Mouse (Mus musculus) spleen, adult 2 months (tissue): ENCODE results near the gene Itsn2. TPM values are rescaled to one million over a fixed set of nuclear protein-coding genes. Genes with fewer than 3 reads are reported as not detected.

Experiments
- DNase-seq, 2 experiments: peaks; one replicate each; pipeline versions ENCODE4 v3.0.0 to v3.0.0-alpha.2; 2012 to 2021; ENCODE audit warnings: low spot score in 2 of 2, low read depth in 1 of 2
- H3K27ac ChIP-seq: fragments of 200-500 bp; 2 replicates; pipeline ENCODE4 v1.5.1; 2012; ENCODE audit warnings: low read length, inconsistent platforms; ENCODE audit not compliant: insufficient read depth
- H3K27me3 ChIP-seq: fragments of 200-500 bp; 2 replicates; pipeline ENCODE4 v1.6.1; 2012; ENCODE audit warnings: mild to moderate bottlenecking, moderate library complexity, low read length, inconsistent platforms; ENCODE audit not compliant: control insufficient read depth, insufficient read depth
- H3K36me3 ChIP-seq: fragments of 200-500 bp; 2 replicates; pipeline ENCODE4 v1.6.1; 2012; ENCODE audit warnings: mild to moderate bottlenecking, low read length, inconsistent platforms; ENCODE audit not compliant: control insufficient read depth, insufficient read depth
- H3K4me1 ChIP-seq: fragments of 200-500 bp; 2 replicates; pipeline ENCODE4 v1.6.1; 2011; ENCODE audit warnings: inconsistent platforms; ENCODE audit not compliant: control insufficient read depth, insufficient read depth, insufficient read length
- H3K4me3 ChIP-seq: fragments of 200-500 bp; 2 replicates; pipeline ENCODE4 v1.5.1; 2011; ENCODE audit warnings: mild to moderate bottlenecking, inconsistent platforms; ENCODE audit not compliant: insufficient read depth, insufficient read length; ENCODE audit errors: extremely low read depth
- CTCF ChIP-seq: fragments of 200-500 bp; IDR thresholded peaks from 2 replicates; pipeline ENCODE4 v1.5.1; 2011; ENCODE audit warnings: mild to moderate bottlenecking, inconsistent platforms; ENCODE audit not compliant: insufficient read depth, insufficient read length, insufficient replicate concordance; ENCODE audit errors: extremely low read depth
- POLR2A ChIP-seq: fragments of 200-500 bp; IDR thresholded peaks from 2 replicates; pipeline ENCODE4 v1.6.1; 2011; ENCODE audit warnings: low read depth, low read length, inconsistent platforms
- WGBS: fragments of 180-500 bp; shearing (Covaris S2); methylation state at CpG from one replicate; pipeline ENCODE4 v1.1.7; 2018; 5-methylcytosine and 5-hydroxymethylcytosine counted together
- polyA plus RNA-seq: library from polyadenylated mRNA; depleted of rRNA; stranded (reverse); fragments of >200 nt; gene quantifications from 2 replicates; pipeline ENCODE4 v1.2.3, GENCODE M21; 2012

The Itsn2 gene
- polyA plus RNA-seq, 1 experiment = 38.9 TPM

- no peak overlapping the region for H3K4me3 ChIP-seq
- TF ChIP-seq CTCF (no peak), POLR2A (no peak)
- no peaks in the 10 kb centered on the region for H3K27me3 ChIP-seq
- peak overlapping the region; percentile 33; the same call in 1 of the 2 replicates for H3K27ac ChIP-seq
- peaks cover 33% of the 10 kb centered on the region for H3K4me1 ChIP-seq
- peaks cover 1% of the 10 kb centered on the region; the same call in 1 of the 2 replicates for H3K36me3 ChIP-seq
- DNase-seq = no peak
- 78% methylated on average over 8 of the region's 8 CpGs for WGBS
Observed at GRCm38 (mm10) chr12:4598666-4599428, 6.4 kb downstream of the Itsn2 start.

DNA sequence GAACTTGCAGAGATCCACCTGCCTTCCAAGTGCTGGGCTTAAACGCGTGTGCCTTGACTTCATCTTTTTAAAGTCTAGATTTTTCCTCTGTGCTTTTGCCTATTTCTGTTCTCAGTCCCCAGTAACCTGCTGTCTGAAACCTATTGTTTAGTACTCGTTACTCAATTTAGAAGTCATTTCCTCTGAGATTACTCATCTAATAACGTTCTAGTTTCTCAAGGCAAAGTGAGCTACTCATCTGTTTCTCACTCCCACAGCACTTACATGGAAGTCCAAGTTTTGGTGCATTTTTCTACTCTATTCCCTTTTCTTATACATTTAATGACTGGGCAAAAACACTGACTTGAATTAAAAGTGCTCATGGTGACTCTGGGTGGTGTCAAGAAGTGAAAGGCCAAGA, 7.3 kb downstream of the Itsn2 start:
- peak overlapping the region; percentile 54 for H3K27ac ChIP-seq
- DNase-seq = no peak
- H3K4me3 ChIP-seq = no peak overlapping the region
- no peaks in the 10 kb centered on the region for H3K27me3 ChIP-seq
- TF ChIP-seq POLR2A (no peak), CTCF (no peak)
- peaks cover 1% of the 10 kb centered on the region; the same call in 1 of the 2 replicates for H3K36me3 ChIP-seq
- H3K4me1 ChIP-seq = peaks cover 33% of the 10 kb centered on the region
- 17% methylated on average over 4 of the region's 4 CpGs for WGBS

- peak overlapping the region; percentile 53; the same call in 1 of the 2 replicates for H3K27ac ChIP-seq
- TF ChIP-seq POLR2A (no peak), CTCF (no peak)
- WGBS = 37% methylated on average over 3 of the region's 3 CpGs
- no peaks in the 10 kb centered on the region for H3K27me3 ChIP-seq
- no peaks in the 10 kb centered on the region for H3K36me3 ChIP-seq
- peaks cover 11% of the 10 kb centered on the region; the same call in 1 of the 2 replicates for H3K4me1 ChIP-seq
- no peak for DNase-seq
- H3K4me3 ChIP-seq = no peak overlapping the region
Observed at GRCm38 (mm10) chr12:4606625-4607024, 14.2 kb downstream of the Itsn2 start.

DNA sequence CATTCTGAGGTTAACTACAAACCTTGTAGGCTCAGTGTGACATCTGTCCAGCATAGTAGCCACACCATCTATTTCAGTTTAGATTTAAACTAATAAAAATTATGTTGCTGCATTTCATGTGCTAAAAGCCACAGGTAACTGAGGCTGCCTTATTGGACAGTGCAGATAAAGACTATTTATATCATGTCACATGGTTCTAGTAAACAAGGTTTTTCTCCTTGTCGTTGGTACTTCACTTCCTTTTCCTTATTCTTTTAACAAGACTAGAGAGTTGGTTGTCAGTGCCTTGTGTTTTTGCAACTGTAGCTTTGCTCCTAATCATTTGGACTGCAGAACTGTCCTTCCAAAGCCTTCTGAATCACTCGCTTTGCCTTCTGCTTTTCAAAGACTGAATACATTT, 22.3 kb downstream of the Itsn2 start:
- TF ChIP-seq POLR2A (no peak), CTCF (no peak)
- Histone ChIP-seq H3K27ac (no peak overlapping the region), H3K4me1 (no peaks in the 10 kb centered on the region; the same call in 1 of the 2 replicates), H3K36me3 (no peaks in the 10 kb centered on the region), H3K4me3 (no peak overlapping the region), H3K27me3 (no peaks in the 10 kb centered on the region)
- 42% methylated on average over 2 of the region's 2 CpGs for WGBS
- no peak for DNase-seq

DNA sequence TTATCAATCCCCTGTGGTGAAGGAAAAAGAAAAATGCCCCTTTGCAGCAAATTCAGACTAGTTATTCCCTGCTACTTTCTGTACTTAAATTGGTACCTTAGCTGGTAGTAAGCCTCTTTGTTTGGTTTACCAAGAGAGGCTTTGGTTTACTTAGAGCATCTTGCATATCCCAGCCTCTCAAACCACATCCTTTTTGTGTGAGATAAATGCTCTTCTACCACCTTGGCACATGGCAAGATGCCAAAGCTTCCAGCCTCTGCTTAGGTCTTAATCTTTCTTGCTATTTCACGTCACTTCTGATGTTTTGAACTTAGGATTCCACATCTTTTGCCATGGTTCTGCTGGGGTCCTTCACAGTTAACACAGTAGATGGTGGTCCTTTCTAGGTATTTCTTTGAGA, 31.8 kb downstream of the Itsn2 start:
- peak in 1 of 2 experiments; percentile 11 for DNase-seq
- H3K27me3 ChIP-seq = no peaks in the 10 kb centered on the region
- WGBS = 59% methylated on average over 1 of the region's 1 CpGs
- H3K4me3 ChIP-seq = no peak overlapping the region
- TF ChIP-seq POLR2A (no peak), CTCF (no peak)
- peaks cover 11% of the 10 kb centered on the region for H3K36me3 ChIP-seq
- H3K27ac ChIP-seq = no peak overlapping the region
- H3K4me1 ChIP-seq = 0 out of 2 replicates have a peak, but pooled peaks cover 2% of the 10 kb centered on the region

DNA sequence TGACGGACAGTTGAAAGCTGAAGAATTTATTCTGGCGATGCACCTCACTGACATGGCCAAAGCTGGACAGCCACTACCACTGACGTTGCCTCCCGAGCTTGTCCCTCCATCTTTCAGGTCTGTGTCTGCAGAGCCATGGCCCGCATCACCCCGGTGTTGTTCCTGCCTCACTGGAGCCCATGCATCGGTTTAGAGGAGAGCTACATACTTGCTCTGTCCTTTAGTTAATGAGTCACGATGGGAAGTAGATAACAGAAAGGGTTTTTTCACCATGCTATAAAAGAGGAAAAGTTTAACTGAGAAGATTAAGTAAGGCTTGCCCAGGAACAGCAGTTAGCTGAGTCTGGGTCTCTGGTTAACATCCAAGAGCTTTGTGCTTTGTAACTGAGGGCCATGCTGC, 40.5 kb downstream of the Itsn2 start:
- WGBS = 95% methylated on average over 8 of the region's 8 CpGs
- no peaks in the 10 kb centered on the region for H3K27me3 ChIP-seq
- TF ChIP-seq CTCF (no peak), POLR2A (no peak)
- no peak overlapping the region for H3K4me3 ChIP-seq
- H3K27ac ChIP-seq = no peak overlapping the region
- no peaks in the 10 kb centered on the region for H3K4me1 ChIP-seq
- peaks cover 34% of the 10 kb centered on the region for H3K36me3 ChIP-seq
- DNase-seq = no peak

GRCm38 (mm10) chr12:4638438-4638837, 46.0 kb downstream of the Itsn2 start:
- no peaks in the 10 kb centered on the region for H3K27me3 ChIP-seq
- DNase-seq = no peak
- H3K36me3 ChIP-seq = peaks cover 33% of the 10 kb centered on the region
- TF ChIP-seq CTCF = no peak
- no peak for TF ChIP-seq POLR2A
- no peak overlapping the region for H3K27ac ChIP-seq
- H3K4me1 ChIP-seq = peaks cover 3% of the 10 kb centered on the region
- H3K4me3 ChIP-seq = no peak overlapping the region
- WGBS = 83% methylated on average over 1 of the region's 1 CpGs
